Mouse (Mus musculus): Measurements from ENCODE around the gene Rfx7.
"Not testable (repeated sequence)": the region's sequence is repeated elsewhere in the genome, so short reads cannot be mapped to it uniquely, and the experiment has no call there.

The Rfx7 gene

GRCm38 (mm10) chr9:72664409-72665351, 132.6 kb downstream of the Rfx7 start:
- DNase-seq (ENCODE audit: low spot score), result no peak

- no peak for DNase-seq (ENCODE audit: low spot score)
These were observed 133.5 kb downstream of the Rfx7 start for GRCm38 (mm10) chr9:72665517-72665916.

- DNase-seq (ENCODE audit: low spot score), result not testable (repeated sequence)
These were observed 134.4 kb downstream of the Rfx7 start for GRCm38 (mm10) chr9:72666352-72667021.

- no peak for DNase-seq (ENCODE audit: low spot score)
These were observed 135.1 kb downstream of the Rfx7 start for GRCm38 (mm10) chr9:72667126-72667525.

GRCm38 (mm10) chr9:72669383-72669782, 137.3 kb downstream of the Rfx7 start:
- no peak for DNase-seq (ENCODE audit: low spot score)

- DNase-seq (ENCODE audit: low spot score), result peak; percentile 65
These were observed 140.3 kb downstream of the Rfx7 start for GRCm38 (mm10) chr9:72672361-72672760.
